Mouse (Mus musculus): ENCODE data around the gene Pcnt. TPM values are rescaled to one million over a fixed set of nuclear protein-coding genes. Genes with fewer than 3 reads are reported as not detected.

Gene Pcnt
- total and polyA plus RNA-seq, 2 experiments, result 5.1 to 6.1 TPM

- Histone ChIP-seq H3K4me1 (ENCODE audit: control insufficient read depth, insufficient read depth, low read length) (no peaks in the 10 kb centered on the region), H3K27me3 (ENCODE audit: control insufficient read depth, insufficient read depth, low read length) (no peaks in the 10 kb centered on the region), H3K36me3 (ENCODE audit: control insufficient read depth, insufficient read depth, low read length) (peaks cover 15% of the 10 kb centered on the region), H3K27ac (replicated peaks; ENCODE audit: insufficient read depth, low read depth, low read length) (no peak overlapping the region), H3K9ac (ENCODE audit: low read depth, low read length) (no peak overlapping the region), H3K79me2 (ENCODE audit: control insufficient read depth, insufficient read depth, low read length) (no peaks in the 10 kb centered on the region), H3K4me3 (ENCODE audit: insufficient read depth, low read depth, low read length) (no peak overlapping the region)
- peak; percentile 8 for DNase-seq (ENCODE audit: extremely low read depth, low read depth, low spot score)
- 92% methylated on average over 9 of the region's 9 CpGs for WGBS
- TF ChIP-seq CTCF (IDR thresholded peaks at IDR 0.05; ENCODE audit: low read depth, low read length) (peak; percentile 68), POLR2A (IDR thresholded peaks at IDR 0.05; ENCODE audit: extremely low read depth, insufficient read depth, low read length) (no peak)
Observed at GRCm38 (mm10) chr10:76391786-76392185, 50.8 kb downstream of the Pcnt start.

- Histone ChIP-seq H3K27ac (replicated peaks; ENCODE audit: insufficient read depth, low read depth, low read length) (no peak overlapping the region), H3K79me2 (ENCODE audit: control insufficient read depth, insufficient read depth, low read length) (no peaks in the 10 kb centered on the region), H3K4me3 (ENCODE audit: insufficient read depth, low read depth, low read length) (no peak overlapping the region), H3K27me3 (ENCODE audit: control insufficient read depth, insufficient read depth, low read length) (no peaks in the 10 kb centered on the region), H3K36me3 (ENCODE audit: control insufficient read depth, insufficient read depth, low read length) (peaks cover 18% of the 10 kb centered on the region), H3K9ac (ENCODE audit: low read depth, low read length) (no peak overlapping the region), H3K4me1 (ENCODE audit: control insufficient read depth, insufficient read depth, low read length) (no peaks in the 10 kb centered on the region)
- TF ChIP-seq CTCF (IDR thresholded peaks at IDR 0.05; ENCODE audit: low read depth, low read length), result no peak
- TF ChIP-seq POLR2A (IDR thresholded peaks at IDR 0.05; ENCODE audit: extremely low read depth, insufficient read depth, low read length), result no peak
- no peak for DNase-seq (ENCODE audit: extremely low read depth, low read depth, low spot score)
- WGBS, result 96% methylated on average over 9 of the region's 9 CpGs
Observed at GRCm38 (mm10) chr10:76391166-76391565, 51.4 kb downstream of the Pcnt start.

GRCm38 (mm10) chr10:76374981-76375380 lies 67.6 kb downstream of the Pcnt start:
- Histone ChIP-seq H3K36me3 (ENCODE audit: control insufficient read depth, insufficient read depth, low read length) (peaks cover 24% of the 10 kb centered on the region), H3K4me3 (ENCODE audit: insufficient read depth, low read depth, low read length) (no peak overlapping the region), H3K27me3 (ENCODE audit: control insufficient read depth, insufficient read depth, low read length) (no peaks in the 10 kb centered on the region), H3K9ac (ENCODE audit: low read depth, low read length) (no peak overlapping the region), H3K27ac (replicated peaks; ENCODE audit: insufficient read depth, low read depth, low read length) (no peak overlapping the region), H3K79me2 (ENCODE audit: control insufficient read depth, insufficient read depth, low read length) (no peaks in the 10 kb centered on the region), H3K4me1 (ENCODE audit: control insufficient read depth, insufficient read depth, low read length) (no peaks in the 10 kb centered on the region)
- 94% methylated on average over 18 of the region's 18 CpGs for WGBS
- TF ChIP-seq CTCF (IDR thresholded peaks at IDR 0.05; ENCODE audit: low read depth, low read length), result no peak
- DNase-seq (ENCODE audit: extremely low read depth, low read depth, low spot score), result no peak

GRCm38 (mm10) chr10:76371736-76372135 lies 70.8 kb downstream of the Pcnt start:
- Histone ChIP-seq H3K27me3 (ENCODE audit: control insufficient read depth, insufficient read depth, low read length) (no peaks in the 10 kb centered on the region), H3K9ac (ENCODE audit: low read depth, low read length) (no peak overlapping the region), H3K36me3 (ENCODE audit: control insufficient read depth, insufficient read depth, low read length) (peaks cover 18% of the 10 kb centered on the region), H3K27ac (replicated peaks; ENCODE audit: insufficient read depth, low read depth, low read length) (no peak overlapping the region), H3K4me1 (ENCODE audit: control insufficient read depth, insufficient read depth, low read length) (no peaks in the 10 kb centered on the region), H3K79me2 (ENCODE audit: control insufficient read depth, insufficient read depth, low read length) (no peaks in the 10 kb centered on the region), H3K4me3 (ENCODE audit: insufficient read depth, low read depth, low read length) (no peak overlapping the region)
- TF ChIP-seq POLR2A (IDR thresholded peaks at IDR 0.05; ENCODE audit: extremely low read depth, insufficient read depth, low read length) (no peak), CTCF (IDR thresholded peaks at IDR 0.05; ENCODE audit: low read depth, low read length) (no peak)
- no peak for DNase-seq (ENCODE audit: extremely low read depth, low read depth, low spot score)
- 94% methylated on average over 3 of the region's 3 CpGs for WGBS

DNA sequence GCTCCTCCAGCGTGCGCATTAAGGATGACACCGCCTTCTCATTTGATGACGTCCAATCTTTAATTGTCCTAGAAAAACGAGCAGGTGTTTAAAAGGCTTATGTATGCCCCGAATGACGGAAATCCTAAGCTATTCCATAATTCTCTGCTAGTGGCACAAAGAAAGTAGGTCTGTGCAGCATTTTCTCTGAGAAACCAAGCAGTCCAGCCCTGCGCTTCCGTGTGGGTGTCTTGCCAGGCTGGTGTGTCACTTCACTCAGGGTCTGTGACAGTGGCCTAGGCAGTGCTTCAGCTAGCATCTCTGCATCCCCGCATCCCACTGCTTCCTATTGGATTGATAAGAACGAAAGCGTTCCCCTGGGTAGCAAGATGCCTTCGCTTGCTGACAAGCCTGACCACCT lies 73.8 kb downstream of the Pcnt start:
- no peak for TF ChIP-seq CTCF (IDR thresholded peaks at IDR 0.05; ENCODE audit: low read depth, low read length)
- no peak for TF ChIP-seq POLR2A (IDR thresholded peaks at IDR 0.05; ENCODE audit: extremely low read depth, insufficient read depth, low read length)

GRCm38 (mm10) chr10:76363233-76363632 lies 79.4 kb downstream of the Pcnt start:
- Histone ChIP-seq H3K4me1 (ENCODE audit: control insufficient read depth, insufficient read depth, low read length) (no peaks in the 10 kb centered on the region), H3K36me3 (ENCODE audit: control insufficient read depth, insufficient read depth, low read length) (peaks cover 1% of the 10 kb centered on the region; the same call in 1 of the 2 replicates), H3K4me3 (ENCODE audit: insufficient read depth, low read depth, low read length) (no peak overlapping the region), H3K79me2 (ENCODE audit: control insufficient read depth, insufficient read depth, low read length) (no peaks in the 10 kb centered on the region), H3K9ac (ENCODE audit: low read depth, low read length) (no peak overlapping the region), H3K27me3 (ENCODE audit: control insufficient read depth, insufficient read depth, low read length) (no peaks in the 10 kb centered on the region), H3K27ac (replicated peaks; ENCODE audit: insufficient read depth, low read depth, low read length) (no peak overlapping the region)
- no peak for TF ChIP-seq CTCF (IDR thresholded peaks at IDR 0.05; ENCODE audit: low read depth, low read length)
- TF ChIP-seq POLR2A (IDR thresholded peaks at IDR 0.05; ENCODE audit: extremely low read depth, insufficient read depth, low read length), result no peak
- no peak for DNase-seq (ENCODE audit: extremely low read depth, low read depth, low spot score)
- WGBS, result 74% methylated on average over 3 of the region's 3 CpGs

More for the DNA sequence above, 73.8 kb downstream of the Pcnt start:
- no peak overlapping the region for H3K4me3 ChIP-seq (ENCODE audit: insufficient read depth, low read depth, low read length)
- no peak overlapping the region for H3K9ac ChIP-seq (ENCODE audit: low read depth, low read length)
- no peaks in the 10 kb centered on the region for H3K27me3 ChIP-seq (ENCODE audit: control insufficient read depth, insufficient read depth, low read length)
- peaks cover 9% of the 10 kb centered on the region; the same call in 1 of the 2 replicates for H3K36me3 ChIP-seq (ENCODE audit: control insufficient read depth, insufficient read depth, low read length)
- no peak for DNase-seq (ENCODE audit: extremely low read depth, low read depth, low spot score)
- H3K27ac ChIP-seq (replicated peaks; ENCODE audit: insufficient read depth, low read depth, low read length), result no peak overlapping the region
- no peaks in the 10 kb centered on the region for H3K79me2 ChIP-seq (ENCODE audit: control insufficient read depth, insufficient read depth, low read length)
- no peaks in the 10 kb centered on the region for H3K4me1 ChIP-seq (ENCODE audit: control insufficient read depth, insufficient read depth, low read length)
- 92% methylated on average over 13 of the region's 13 CpGs for WGBS

All from liver, adult 2 months (tissue).